Mouse (Mus musculus) cerebellum, adult 2 months (tissue): Measurements from ENCODE around the gene Wdr17.

Experiments used
- CTCF ChIP-seq: fragments of 200-500 bp; IDR thresholded peaks from 2 replicates; pipeline ENCODE4 v1.5.1; 2011; ENCODE audit warnings: low read depth, mild to moderate bottlenecking, control low read depth, low read length, moderate library complexity, borderline replicate concordance; ENCODE audit not compliant: insufficient read depth
- POLR2A ChIP-seq: fragments of 200-500 bp; IDR thresholded peaks from 2 replicates; pipeline ENCODE4 v1.6.1; 2011; ENCODE audit warnings: low read length, control low read depth, borderline replicate concordance; ENCODE audit not compliant: insufficient read depth

DNA sequence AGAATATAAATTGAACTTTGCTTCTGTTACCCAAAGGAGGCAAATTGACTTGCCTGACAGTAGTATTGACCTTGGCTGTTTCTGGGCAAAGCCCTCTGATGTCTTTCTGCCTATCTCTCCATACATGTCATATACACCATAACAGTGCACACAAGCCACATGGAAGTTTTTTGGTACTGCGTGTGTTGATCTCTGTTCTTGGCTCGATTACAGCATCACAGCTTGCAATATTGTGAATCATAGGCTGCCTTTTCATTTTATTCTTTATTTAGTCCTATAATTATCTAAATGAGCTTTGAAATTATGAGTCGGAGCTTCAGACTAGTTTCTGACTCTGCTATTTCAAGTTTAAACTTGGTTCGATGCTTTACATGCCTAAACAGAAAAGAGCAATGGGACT lies 10.5 kb downstream of the Wdr17 start:
- TF ChIP-seq CTCF (no peak), POLR2A (no peak)
